Mouse (Mus musculus): Measurements from ENCODE around the gene Pigp. TPM values are rescaled to one million over a fixed set of nuclear protein-coding genes. Genes with fewer than 3 reads are reported as not detected.

Pigp gene
- polyA plus RNA-seq, 1 experiment from 2014 or later = 131 TPM

- no peak overlapping the region; the same call in 1 of the 2 replicates for H3K9ac ChIP-seq (ENCODE audit: low read length)
- no peak overlapping the region for H3K27ac ChIP-seq (ENCODE audit: low read length)
- no peaks in the 10 kb centered on the region for H3K9me3 ChIP-seq (replicated peaks; ENCODE audit: control insufficient read depth, low read length)
- ATAC-seq (ENCODE audit: insufficient read depth, low FRiP score) = no peak
- H3K4me1 ChIP-seq (ENCODE audit: control insufficient read depth, insufficient read depth, low read length) = peaks cover 11% of the 10 kb centered on the region; the same call in 1 of the 2 replicates
- no peaks in the 10 kb centered on the region for H3K36me3 ChIP-seq (ENCODE audit: control insufficient read depth, insufficient read depth, low read length)
- no peak overlapping the region for H3K4me2 ChIP-seq (ENCODE audit: low read depth, low read length)
- no peak overlapping the region for H3K4me3 ChIP-seq (replicated peaks; ENCODE audit: low read length)
- WGBS = 77% methylated on average over 5 of the region's 5 CpGs
- H3K27me3 ChIP-seq (ENCODE audit: control insufficient read depth, insufficient read depth, low read length) = peaks cover 5% of the 10 kb centered on the region
Measured at GRCm38 (mm10) chr16:94330429-94330828, 41.2 kb downstream of the Pigp start.

DNA sequence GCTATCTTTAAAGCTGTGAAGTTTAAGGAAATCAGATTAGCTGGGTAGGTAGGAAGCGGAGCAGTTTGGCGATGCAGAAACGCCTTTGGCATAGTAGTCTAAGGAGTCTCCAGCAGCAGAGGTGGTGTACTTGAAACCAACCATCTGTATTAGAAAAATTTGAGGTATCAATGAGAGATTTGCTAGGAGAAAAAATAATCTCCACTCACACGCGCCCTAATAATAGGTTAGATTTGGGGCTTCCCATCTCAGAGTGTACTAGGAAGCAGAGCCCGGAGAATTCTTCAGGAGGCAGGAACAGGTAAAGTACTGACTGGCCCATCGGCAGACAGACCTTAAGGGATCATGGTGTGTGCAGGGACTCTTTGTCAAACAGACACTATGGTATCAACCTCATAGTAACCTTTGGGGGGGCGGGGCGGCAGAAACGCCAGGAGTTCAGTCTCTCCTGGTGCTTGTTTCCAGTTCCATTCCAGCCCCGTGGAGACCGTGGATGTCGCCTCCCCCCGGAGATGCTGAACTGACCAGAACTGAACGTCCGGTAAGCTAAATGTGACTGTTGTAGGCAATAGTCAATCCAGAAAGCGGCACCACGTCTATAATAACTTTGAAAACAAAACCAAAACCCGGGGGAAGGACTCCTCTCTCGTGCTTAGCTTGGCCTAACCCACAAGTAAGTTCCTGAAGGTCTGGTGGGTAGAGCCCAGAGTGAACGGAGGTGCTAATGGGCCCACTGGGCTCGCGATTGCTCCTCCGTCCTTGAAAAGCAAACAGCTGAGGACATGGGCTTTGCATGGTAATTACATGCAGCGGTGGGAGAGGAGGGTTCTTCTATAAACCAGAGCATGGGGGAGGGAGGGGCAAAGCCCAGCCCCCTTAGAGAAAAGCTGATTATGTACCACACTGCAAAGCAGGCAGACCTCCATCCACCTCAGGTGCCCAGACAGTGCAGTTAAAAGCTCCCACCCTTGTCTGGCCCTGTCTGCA is 42.5 kb downstream of the Pigp start:
- peaks cover 5% of the 10 kb centered on the region for H3K27me3 ChIP-seq (ENCODE audit: control insufficient read depth, insufficient read depth, low read length)
- no peak overlapping the region for H3K27ac ChIP-seq (ENCODE audit: low read length)
- peaks cover 11% of the 10 kb centered on the region; the same call in 1 of the 2 replicates for H3K4me1 ChIP-seq (ENCODE audit: control insufficient read depth, insufficient read depth, low read length)
- no peaks in the 10 kb centered on the region for H3K9me3 ChIP-seq (replicated peaks; ENCODE audit: control insufficient read depth, low read length)
- 16% methylated on average over 25 of the region's 25 CpGs for WGBS
- no peak for ATAC-seq (ENCODE audit: insufficient read depth, low FRiP score)
- peak overlapping the region; percentile 77 for H3K9ac ChIP-seq (ENCODE audit: low read length)
- H3K36me3 ChIP-seq (ENCODE audit: control insufficient read depth, insufficient read depth, low read length) = no peaks in the 10 kb centered on the region
- peak overlapping the region; percentile 67 for H3K4me3 ChIP-seq (replicated peaks; ENCODE audit: low read length)
- H3K4me2 ChIP-seq (ENCODE audit: low read depth, low read length) = peak overlapping the region; percentile 83

DNA sequence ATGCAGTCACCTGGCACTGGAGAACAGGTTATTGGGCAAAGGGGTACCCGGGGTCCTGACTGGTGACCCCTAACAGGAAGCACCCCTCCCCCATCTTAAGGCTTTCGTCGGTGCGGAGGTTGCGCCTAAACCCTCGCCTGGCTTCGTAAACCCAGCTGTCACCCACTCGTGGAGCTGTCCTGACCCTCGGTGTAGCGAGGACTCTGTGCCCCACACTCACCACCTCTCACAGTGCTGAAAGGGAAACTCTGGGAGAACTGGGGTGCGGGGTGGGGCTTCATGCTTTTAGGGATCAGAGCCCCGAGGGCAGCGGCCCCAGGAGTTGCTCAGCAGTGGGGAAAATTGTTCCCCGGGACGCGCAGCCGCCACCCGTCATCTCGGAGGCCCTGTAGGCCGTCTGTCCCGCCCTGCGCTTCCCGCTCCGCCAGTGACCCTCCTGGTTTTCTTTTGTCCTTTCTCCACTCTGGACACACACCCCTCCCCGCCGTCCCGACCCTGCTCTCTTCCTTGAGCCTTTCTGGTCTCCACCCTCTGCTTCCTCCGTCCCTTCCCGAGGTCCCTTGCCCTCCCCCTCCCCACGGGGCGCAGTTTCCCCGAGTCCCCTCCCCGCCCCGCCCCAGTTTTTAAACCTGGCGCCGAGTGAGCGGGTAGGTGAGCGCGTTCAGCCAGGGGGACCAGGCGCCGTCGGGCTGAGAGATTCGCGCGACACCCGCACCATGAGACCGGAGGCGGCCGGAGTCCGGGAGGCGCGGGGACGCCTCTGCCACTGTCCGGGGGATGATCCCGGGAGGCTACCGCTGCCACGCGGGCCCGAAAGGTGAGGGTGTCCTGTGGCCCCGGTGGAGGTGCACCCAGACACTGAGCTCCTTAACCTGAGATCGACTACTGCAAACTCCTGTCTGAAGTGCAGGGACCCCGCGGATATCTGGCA is 43.6 kb downstream of the Pigp start, which contains the start of gene Ripply3:
Ripply3 (plus strand) TSS at position 640 of the 931 bp plus-strand sequence.
- peak; percentile 78 for ATAC-seq (ENCODE audit: insufficient read depth, low FRiP score)
- H3K4me3 ChIP-seq (replicated peaks; ENCODE audit: low read length) = peak within 1 kb of the TSS; percentile 67
- H3K27ac ChIP-seq (ENCODE audit: low read length) = no peak within 1 kb of the TSS; the same call in 1 of the 2 replicates

GRCm38 (mm10) chr16:94326008-94326407 is 45.6 kb downstream of the Pigp start:
- H3K27me3 ChIP-seq (ENCODE audit: control insufficient read depth, insufficient read depth, low read length) = peaks cover 5% of the 10 kb centered on the region
- no peak overlapping the region for H3K27ac ChIP-seq (ENCODE audit: low read length)
- no peaks in the 10 kb centered on the region for H3K36me3 ChIP-seq (ENCODE audit: control insufficient read depth, insufficient read depth, low read length)
- H3K4me3 ChIP-seq (replicated peaks; ENCODE audit: low read length) = no peak overlapping the region
- H3K9me3 ChIP-seq (replicated peaks; ENCODE audit: control insufficient read depth, low read length) = no peaks in the 10 kb centered on the region
- H3K4me2 ChIP-seq (ENCODE audit: low read depth, low read length) = no peak overlapping the region
- WGBS = 88% methylated on average over 3 of the region's 3 CpGs
- H3K9ac ChIP-seq (ENCODE audit: low read length) = no peak overlapping the region
- peaks cover 11% of the 10 kb centered on the region; the same call in 1 of the 2 replicates for H3K4me1 ChIP-seq (ENCODE audit: control insufficient read depth, insufficient read depth, low read length)
- ATAC-seq (ENCODE audit: insufficient read depth, low FRiP score) = no peak

More for the DNA sequence above, 43.6 kb downstream of the Pigp start, which contains the start of gene Ripply3:
- no peaks in the 10 kb centered on the region for H3K36me3 ChIP-seq (ENCODE audit: control insufficient read depth, insufficient read depth, low read length)
- H3K9me3 ChIP-seq (replicated peaks; ENCODE audit: control insufficient read depth, low read length) = no peaks in the 10 kb centered on the region
- under 1% methylated on average over 63 of the region's 63 CpGs for WGBS
- peaks cover 5% of the 10 kb centered on the region for H3K27me3 ChIP-seq (ENCODE audit: control insufficient read depth, insufficient read depth, low read length)
- peak within 1 kb of the TSS; percentile 83 for H3K4me2 ChIP-seq (ENCODE audit: low read depth, low read length)
- peak within 1 kb of the TSS; percentile 77 for H3K9ac ChIP-seq (ENCODE audit: low read length)
- peaks cover 11% of the 10 kb centered on the region; the same call in 1 of the 2 replicates for H3K4me1 ChIP-seq (ENCODE audit: control insufficient read depth, insufficient read depth, low read length)

DNA sequence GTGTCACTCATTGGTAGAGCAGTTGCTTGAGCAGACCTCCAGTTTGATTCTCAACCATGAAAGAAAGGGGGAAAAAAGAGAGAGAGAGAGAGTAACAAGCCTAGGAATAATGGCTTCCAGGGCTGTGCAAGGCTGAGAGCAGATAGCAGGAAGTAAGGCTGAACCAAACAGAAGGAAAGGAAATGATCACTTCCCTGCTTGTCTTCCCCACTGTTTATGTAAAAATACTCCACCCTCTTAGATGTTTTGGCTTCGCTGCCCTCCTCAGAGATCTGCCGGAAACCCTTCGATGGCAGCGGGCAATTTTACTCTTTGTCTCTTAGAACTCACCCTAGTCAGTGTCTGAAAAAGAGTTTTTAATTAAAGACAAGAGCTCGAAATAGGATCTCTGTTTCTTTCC is 48.0 kb downstream of the Pigp start:
- Histone ChIP-seq H3K4me3 (replicated peaks; ENCODE audit: low read length) (no peak overlapping the region), H3K36me3 (ENCODE audit: control insufficient read depth, insufficient read depth, low read length) (no peaks in the 10 kb centered on the region), H3K4me1 (ENCODE audit: control insufficient read depth, insufficient read depth, low read length) (peaks cover 3% of the 10 kb centered on the region; the same call in 1 of the 2 replicates), H3K27ac (ENCODE audit: low read length) (no peak overlapping the region), H3K9me3 (replicated peaks; ENCODE audit: control insufficient read depth, low read length) (no peaks in the 10 kb centered on the region), H3K27me3 (ENCODE audit: control insufficient read depth, insufficient read depth, low read length) (peaks cover 3% of the 10 kb centered on the region; the same call in 1 of the 2 replicates), H3K4me2 (ENCODE audit: low read depth, low read length) (no peak overlapping the region), H3K9ac (ENCODE audit: low read length) (no peak overlapping the region)
- ATAC-seq (ENCODE audit: insufficient read depth, low FRiP score) = no peak
- 61% methylated on average over 5 of the region's 5 CpGs for WGBS

DNA sequence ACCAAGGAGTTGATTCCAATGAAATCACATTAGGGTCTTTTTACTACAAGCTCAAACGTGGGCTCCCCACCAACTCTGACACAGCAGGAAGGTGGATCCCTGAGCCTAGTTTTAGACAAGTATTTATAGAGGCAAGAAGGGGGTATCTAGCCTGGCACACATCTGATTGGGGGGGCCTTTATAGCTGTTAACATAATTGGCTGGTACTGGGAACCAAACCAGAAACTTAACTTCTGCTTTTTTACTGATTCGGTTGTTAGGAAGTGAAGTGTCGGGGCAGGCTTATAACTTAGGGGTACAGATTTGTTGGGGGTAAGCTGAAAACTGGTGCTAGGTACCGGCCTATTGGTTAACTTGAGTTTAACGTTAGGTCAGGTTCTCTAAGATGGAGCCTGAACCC is 51.4 kb downstream of the Pigp start:
- Histone ChIP-seq H3K27ac (ENCODE audit: low read length) (no peak overlapping the region), H3K9me3 (replicated peaks; ENCODE audit: control insufficient read depth, low read length) (no peaks in the 10 kb centered on the region), H3K4me2 (ENCODE audit: low read depth, low read length) (no peak overlapping the region), H3K9ac (ENCODE audit: low read length) (no peak overlapping the region), H3K27me3 (ENCODE audit: control insufficient read depth, insufficient read depth, low read length) (no peaks in the 10 kb centered on the region), H3K36me3 (ENCODE audit: control insufficient read depth, insufficient read depth, low read length) (no peaks in the 10 kb centered on the region), H3K4me1 (ENCODE audit: control insufficient read depth, insufficient read depth, low read length) (no peaks in the 10 kb centered on the region), H3K4me3 (replicated peaks; ENCODE audit: low read length) (no peak overlapping the region)
- WGBS = 78% methylated on average over 5 of the region's 5 CpGs
- ATAC-seq (ENCODE audit: insufficient read depth, low FRiP score) = no peak

DNA sequence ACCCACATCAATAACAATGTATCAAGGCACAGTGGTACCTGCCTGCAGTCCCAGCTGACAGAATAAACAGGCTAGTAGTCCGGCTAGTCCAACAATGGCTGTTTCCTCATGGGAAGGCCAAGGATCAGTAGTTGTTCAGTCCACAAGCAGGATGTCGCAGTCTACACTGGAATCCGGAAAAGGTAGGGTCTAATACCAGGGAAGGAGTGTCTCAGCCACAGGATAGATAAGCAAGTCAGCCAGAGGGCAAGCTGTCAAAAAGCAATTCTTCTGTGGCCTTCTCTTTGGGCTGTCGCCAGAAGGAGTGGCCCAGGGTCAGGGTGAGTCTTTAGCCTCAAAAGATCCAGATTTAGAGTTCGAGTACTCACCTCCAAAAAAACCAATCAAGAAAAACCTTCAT is 53.9 kb downstream of the Pigp start:
- WGBS = 49% methylated on average over 5 of the region's 5 CpGs
- Histone ChIP-seq H3K4me3 (replicated peaks; ENCODE audit: low read length) (no peak overlapping the region), H3K27ac (ENCODE audit: low read length) (no peak overlapping the region; the same call in 1 of the 2 replicates), H3K4me2 (ENCODE audit: low read depth, low read length) (no peak overlapping the region), H3K9me3 (replicated peaks; ENCODE audit: control insufficient read depth, low read length) (no peaks in the 10 kb centered on the region), H3K36me3 (ENCODE audit: control insufficient read depth, insufficient read depth, low read length) (no peaks in the 10 kb centered on the region), H3K9ac (ENCODE audit: low read length) (no peak overlapping the region), H3K27me3 (ENCODE audit: control insufficient read depth, insufficient read depth, low read length) (no peaks in the 10 kb centered on the region), H3K4me1 (ENCODE audit: control insufficient read depth, insufficient read depth, low read length) (0 out of 2 replicates have a peak, but pooled peaks cover 4% of the 10 kb centered on the region)
- no peak for ATAC-seq (ENCODE audit: insufficient read depth, low FRiP score)

GRCm38 (mm10) chr16:94315215-94315614 is 56.4 kb downstream of the Pigp start:
- ATAC-seq (ENCODE audit: insufficient read depth, low FRiP score) = no peak
- no peaks in the 10 kb centered on the region for H3K27me3 ChIP-seq (ENCODE audit: control insufficient read depth, insufficient read depth, low read length)
- no peak overlapping the region for H3K4me3 ChIP-seq (replicated peaks; ENCODE audit: low read length)
- no peak overlapping the region for H3K4me2 ChIP-seq (ENCODE audit: low read depth, low read length)
- H3K9me3 ChIP-seq (replicated peaks; ENCODE audit: control insufficient read depth, low read length) = no peaks in the 10 kb centered on the region
- no peak overlapping the region for H3K27ac ChIP-seq (ENCODE audit: low read length)
- no peaks in the 10 kb centered on the region for H3K36me3 ChIP-seq (ENCODE audit: control insufficient read depth, insufficient read depth, low read length)
- 0 out of 2 replicates have a peak, but pooled peaks cover 8% of the 10 kb centered on the region for H3K4me1 ChIP-seq (ENCODE audit: control insufficient read depth, insufficient read depth, low read length)
- no peak overlapping the region for H3K9ac ChIP-seq (ENCODE audit: low read length)
- 38% methylated on average over 1 of the region's 1 CpGs for WGBS

All from stomach, embryonic 16.5 days (tissue).